Comparison of ENCODE assay signal across 9 mouse cellular contexts in the genomic region with DNA sequence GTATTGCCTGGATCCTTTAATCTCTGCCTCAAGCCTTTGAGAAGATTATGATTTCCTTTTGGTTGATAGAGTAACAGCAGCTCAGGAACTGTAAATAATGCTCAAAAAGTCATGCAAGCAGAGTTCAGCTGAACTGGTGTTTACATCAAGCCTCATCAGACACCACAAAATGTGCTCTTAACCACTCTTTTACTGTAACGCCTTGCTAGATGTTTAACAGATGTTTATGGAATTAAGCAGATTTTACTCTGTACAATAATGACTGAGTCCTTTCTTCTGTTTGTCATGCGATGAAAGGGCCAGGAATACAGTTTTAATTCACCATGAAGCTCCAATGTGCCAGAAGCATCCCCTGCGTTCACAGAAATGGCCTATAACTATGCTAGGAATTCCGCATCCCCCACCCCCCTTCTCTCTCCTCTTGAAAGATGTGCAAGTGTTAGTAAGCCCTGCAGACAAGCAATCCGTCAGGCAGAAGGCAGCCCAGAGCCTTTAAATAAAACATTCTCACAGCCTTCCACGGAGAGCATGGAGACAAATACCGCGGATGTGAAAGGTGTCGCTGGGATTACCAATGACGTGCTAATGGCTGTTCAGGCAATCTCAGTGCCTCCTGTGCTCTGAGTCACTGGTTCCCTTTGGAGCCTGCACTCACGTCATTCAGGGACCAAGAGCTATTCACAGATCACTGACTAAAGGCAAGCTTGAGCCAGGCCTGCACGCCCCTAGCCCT.
DNase-seq lines count a peak whose midpoint lies in the region; ATAC-seq lines count a peak whose summit lies in the region.
"Had no signal": no experiment of that assay in that cellular context is flagged by ENCODE, and none has a peak within 500 bp of the region (broad histone marks: within the 10 kb centered on the region; RNA-seq: fewer than 3 reads in every experiment).

No protein-coding gene starts in this region.

- no peaks in the 10 kb centered on the region for H3K27me3 ChIP-seq in heart, embryonic 14.5 days (ENCODE audit: control insufficient read depth, insufficient read depth, low read length)
- H3K27me3 ChIP-seq in forebrain, embryonic 13.5 days = no peaks in the 10 kb centered on the region
- H3K27me3 ChIP-seq in limb, embryonic 13.5 days = no peaks in the 10 kb centered on the region

- DNase-seq in heart, adult 11 months = no peak
- peak; percentile 42 for DNase-seq in ZHBTc4 (ENCODE audit: low read depth, low spot score)
- DNase-seq in yolk sac, embryonic 10.5 days (ENCODE audit: low spot score) = peak; percentile 66
- DNase-seq in urinary bladder, postnatal 36 days (ENCODE audit: low spot score in 2 of 2) = no peak

- peak overlapping the region; percentile 60 to 64 for H3K27ac ChIP-seq in heart, embryonic 14.5 days (replicated peaks in 1 of 2; ENCODE audit: control insufficient read depth in 1 of 2, insufficient read depth in 1 of 2, low read depth in 2 of 2, low read length in 2 of 2)
- no peak overlapping the region for H3K27ac ChIP-seq in forebrain, embryonic 13.5 days
- no peak overlapping the region for H3K27ac ChIP-seq in limb, embryonic 13.5 days

- peak overlapping the region; percentile 50 for H3K4me2 ChIP-seq in heart, embryonic 14.5 days (ENCODE audit: low read length)
- H3K4me2 ChIP-seq in forebrain, embryonic 13.5 days = peak overlapping the region; percentile 48
- peak overlapping the region; percentile 49 for H3K4me2 ChIP-seq in limb, embryonic 13.5 days (replicated peaks)

- peak; percentile 82; the same call in 1 of the 2 replicates for ATAC-seq in heart, embryonic 14.5 days (ENCODE audit: insufficient number of reproducible peaks, insufficient read depth, low FRiP score, low read depth)
- peak; percentile 86 for ATAC-seq in forebrain, embryonic 13.5 days
- ATAC-seq in limb, embryonic 13.5 days (ENCODE audit: low FRiP score, low read depth) = peak; percentile 82
- no peak for ATAC-seq in megakaryocyte-erythroid progenitor cell, adult 5-6 weeks (replicated peaks; ENCODE audit: low FRiP score, low TSS enrichment, poor library complexity, severe bottlenecking)

- no peaks in the 10 kb centered on the region for H3K36me3 ChIP-seq in heart, embryonic 14.5 days (ENCODE audit: control insufficient read depth, insufficient read depth, low read length)
- no peaks in the 10 kb centered on the region for H3K36me3 ChIP-seq in forebrain, embryonic 13.5 days (ENCODE audit: poor library complexity, severe bottlenecking)
- H3K36me3 ChIP-seq in limb, embryonic 13.5 days = no peaks in the 10 kb centered on the region
- H3K36me3 ChIP-seq: G1E had no signal

- H3K4me1 ChIP-seq in heart, embryonic 14.5 days (ENCODE audit: control insufficient read depth in 2 of 2, insufficient read depth in 2 of 2, low read length in 2 of 2) = peaks cover 4 to 6% of the 10 kb centered on the region in 2 experiments; a peak in 2 of 4 replicates
- peaks cover 10% of the 10 kb centered on the region for H3K4me1 ChIP-seq in forebrain, embryonic 13.5 days
- H3K4me1 ChIP-seq in limb, embryonic 13.5 days = peaks cover 12% of the 10 kb centered on the region

- 0 out of 4 replicates have a peak overlapping the region, but pooled peaks of 1 of the 2 experiments have one; percentile 3 for H3K4me3 ChIP-seq in heart, embryonic 14.5 days (ENCODE audit: control insufficient read depth in 1 of 2, insufficient read depth in 1 of 2, low read depth in 1 of 2, low read length in 2 of 2)
- H3K4me3 ChIP-seq in forebrain, embryonic 13.5 days = no peak overlapping the region
- no peak overlapping the region for H3K4me3 ChIP-seq in limb, embryonic 13.5 days

- peak overlapping the region; percentile 19; the same call in 1 of the 2 replicates for H3K9ac ChIP-seq in heart, embryonic 14.5 days (ENCODE audit: low read length)
- peak overlapping the region; percentile 45 for H3K9ac ChIP-seq in forebrain, embryonic 13.5 days
- no peak overlapping the region for H3K9ac ChIP-seq in limb, embryonic 13.5 days

- H3K9me3 ChIP-seq in heart, embryonic 14.5 days (ENCODE audit: control insufficient read depth, low read length) = no peaks in the 10 kb centered on the region
- H3K9me3 ChIP-seq in forebrain, embryonic 13.5 days (replicated peaks) = no peaks in the 10 kb centered on the region
- H3K9me3 ChIP-seq in limb, embryonic 13.5 days = no peaks in the 10 kb centered on the region

- WGBS in heart, embryonic 14.5 days = 10% methylated on average over 12 of the region's 12 CpGs
- WGBS in forebrain, embryonic 13.5 days = 3% methylated on average over 12 of the region's 12 CpGs
- WGBS in limb, embryonic 13.5 days = 6% methylated on average over 12 of the region's 12 CpGs

Comparison
In these comparisons a context has a peak if more than half of its experiments do, and no peak if none do; other contexts are left out.
1. H3K27ac ChIP-seq: peak in heart, embryonic 14.5 days (2 of 2); none in forebrain, embryonic 13.5 days (single experiment) and limb, embryonic 13.5 days (single experiment).
2. DNase-seq: peak in ZHBTc4 (single experiment) and yolk sac, embryonic 10.5 days (single experiment); none in heart, adult 11 months (single experiment) and urinary bladder, postnatal 36 days (0 of 2).
3. Peak in every context shown above with its lines, with median percentiles within 50 percentile points of each other: H3K4me2 ChIP-seq.